Mouse (Mus musculus) CD4-positive naive resting alpha-beta T cell, adult 57 days (primary cell): ENCODE measurements around the gene Pax7. TPM values are rescaled to one million over a fixed set of nuclear protein-coding genes. Genes with fewer than 3 reads are reported as not detected.

Experiments used
- total RNA-seq: library from RNA; stranded (reverse); gene quantifications from one replicate; pipeline ENCODE4 v1.2.4, GENCODE M21; 2023

The Pax7 gene
- not detected for total RNA-seq

GRCm38 (mm10) chr4:139833036-139833634 lies at the start of gene Pax7:
Gene Pax7, minus strand, starts transcription at chr4:139833528.

Other genes with a start within 250 kb of the Pax7 start
- gene Gm21969, start 230.3 kb downstream of the Pax7 start, total RNA-seq, result 0.30 TPM
- gene Aldh4a1, start 210.7 kb downstream of the Pax7 start, total RNA-seq, result 19.8 TPM
- gene Tas1r2, start 180.0 kb downstream of the Pax7 start, total RNA-seq, result not detected
- gene Klhdc7a, start 134.5 kb upstream of the Pax7 start, total RNA-seq, result 0.12 TPM